Mouse (Mus musculus) myocyte (in vitro differentiated cells): ENCODE measurements around the gene Zfp988. TPM values are rescaled to one million over a fixed set of nuclear protein-coding genes. Genes with fewer than 3 reads are reported as not detected.
"Not testable (repeated sequence)": the region's sequence is repeated elsewhere in the genome, so short reads cannot be mapped to it uniquely, and the experiment has no call there.

Source experiments
- H3K27me3 ChIP-seq: one replicate; pipeline ENCODE4 v1.6.1; 2011; ENCODE audit not compliant: control insufficient read depth, insufficient read depth, insufficient read length
- H3K36me3 ChIP-seq: one replicate; pipeline ENCODE4 v1.6.1; 2011; ENCODE audit not compliant: control insufficient read depth, insufficient read depth
- H3K4me2 ChIP-seq: one replicate; pipeline ENCODE4 v1.6.1; 2011; ENCODE audit warnings: low read depth, control low read depth
- H3K4me3 ChIP-seq: one replicate; pipeline ENCODE4 v1.5.1; 2011; ENCODE audit warnings: mild to moderate bottlenecking, control low read depth, moderate library complexity
- H3K79me2 ChIP-seq: one replicate; pipeline ENCODE4 v1.6.1; 2011; ENCODE audit not compliant: control insufficient read depth, insufficient read depth
- H3ac ChIP-seq: one replicate; pipeline ENCODE4 v1.6.1; 2011; ENCODE audit not compliant: control insufficient read depth, insufficient read length
- polyA plus RNA-seq: library from polyadenylated mRNA; unstranded; fragments of >200 nt; fragmentation: generic; extraction: Trizol; gene quantifications from one replicate; pipeline ENCODE4 v1.2.1, GENCODE M21; 2012; ENCODE audit warnings: missing spikeins

Zfp988 gene
- polyA plus RNA-seq, 1 experiment, result 0.01 TPM

DNA sequence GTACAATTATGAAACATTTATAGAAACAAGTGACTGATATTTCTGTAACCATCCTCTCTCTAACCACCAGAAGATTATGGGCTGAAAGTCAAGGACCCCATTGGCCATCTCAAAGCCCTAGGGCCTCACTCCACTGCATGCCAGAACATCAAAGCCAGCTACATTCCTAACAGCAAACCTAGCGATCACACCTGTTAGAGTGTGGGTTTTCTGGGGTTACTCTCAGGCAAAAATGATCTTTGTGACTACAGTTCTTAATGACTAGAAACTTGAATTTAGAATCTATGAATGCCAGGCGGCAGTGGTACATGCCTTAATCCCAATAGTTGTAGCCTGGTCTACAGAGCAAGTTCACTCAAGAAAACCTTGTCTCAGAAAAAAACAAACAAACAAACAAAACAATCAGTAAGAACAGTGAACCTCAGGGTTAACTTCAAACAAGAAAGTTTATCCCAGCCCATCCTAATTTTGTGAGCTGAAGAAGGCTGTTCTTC, 39.6 kb downstream of the Zfp988 start:
- not testable (repeated sequence) for H3K36me3 ChIP-seq, H3ac ChIP-seq, H3K4me3 ChIP-seq, H3K4me2 ChIP-seq, H3K79me2 ChIP-seq, H3K27me3 ChIP-seq

DNA sequence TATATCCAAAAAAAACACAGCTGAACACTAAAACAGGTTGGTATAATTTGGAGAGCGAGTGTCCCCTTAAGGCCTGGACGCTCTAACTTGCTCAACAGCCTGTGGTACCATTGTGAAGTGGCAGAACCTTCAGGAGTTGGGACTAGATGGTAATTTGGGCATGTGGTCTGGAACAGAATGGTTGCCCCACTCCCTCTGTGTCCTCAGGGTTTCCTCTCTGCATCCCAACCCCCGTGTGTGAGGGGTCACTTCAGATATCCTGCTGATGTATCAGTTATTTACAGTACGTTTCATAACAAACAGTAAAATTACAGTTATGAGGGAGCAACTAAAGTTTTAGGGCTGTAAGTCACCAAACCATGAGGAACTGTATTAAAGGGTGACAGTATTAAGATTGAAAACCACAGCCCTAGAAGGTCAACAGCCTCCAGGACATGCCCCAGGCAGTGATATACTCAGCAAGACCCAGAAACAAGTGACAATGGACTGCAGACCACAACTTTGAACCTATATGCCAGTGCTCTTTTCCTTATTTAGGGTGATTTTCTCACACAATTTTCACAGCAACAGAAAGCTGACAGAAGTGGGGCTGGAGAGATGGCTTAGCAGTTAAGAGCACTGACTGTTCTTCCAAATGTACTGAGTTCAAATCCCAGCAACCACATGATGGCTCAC, 41.0 kb downstream of the Zfp988 start:
- H3K27me3 ChIP-seq, H3K4me3 ChIP-seq, H3K36me3 ChIP-seq, H3ac ChIP-seq, H3K79me2 ChIP-seq, H3K4me2 ChIP-seq: not testable (repeated sequence)

DNA sequence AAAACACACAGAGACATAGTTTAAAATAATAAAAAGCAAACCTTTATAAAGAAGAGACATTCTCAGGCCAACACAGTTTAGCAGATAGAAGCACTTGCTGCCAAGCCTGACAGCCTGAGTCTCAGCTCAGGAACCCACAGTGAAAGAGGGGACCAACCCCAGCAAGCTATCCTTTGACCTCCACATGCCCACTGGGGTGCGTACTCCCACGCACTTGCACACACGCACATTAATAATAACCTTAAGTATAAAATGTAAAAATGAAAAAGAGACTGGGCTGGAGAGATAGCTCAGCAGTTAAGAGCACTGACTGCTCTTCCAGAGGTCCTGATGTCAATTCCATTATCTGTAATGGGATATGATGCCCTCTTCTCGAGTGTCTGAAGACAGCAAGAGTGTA, 41.8 kb downstream of the Zfp988 start:
- H3ac ChIP-seq, H3K79me2 ChIP-seq, H3K4me3 ChIP-seq, H3K27me3 ChIP-seq, H3K4me2 ChIP-seq, H3K36me3 ChIP-seq: not testable (repeated sequence)

DNA sequence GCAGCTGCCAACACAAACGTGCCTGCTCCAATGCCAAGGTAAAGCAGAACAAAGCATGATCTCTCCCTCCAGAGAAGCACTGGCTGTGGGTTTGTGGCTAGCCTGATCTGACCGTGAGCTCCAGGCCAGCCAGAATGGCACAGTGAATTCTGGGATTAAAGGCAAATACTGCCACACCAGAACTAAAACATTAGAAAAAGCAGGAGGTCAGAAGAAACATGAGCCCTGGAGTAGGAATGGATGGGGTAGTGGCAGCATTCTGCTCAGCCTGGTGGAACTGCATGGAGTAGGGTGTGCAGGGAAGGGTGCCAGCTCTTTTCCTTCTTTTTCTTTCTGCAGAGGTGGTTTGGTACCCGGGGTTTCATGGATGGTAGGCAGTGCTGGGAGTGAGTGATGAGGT, 42.4 kb downstream of the Zfp988 start:
- H3K79me2 ChIP-seq, H3K27me3 ChIP-seq, H3ac ChIP-seq, H3K4me3 ChIP-seq, H3K4me2 ChIP-seq, H3K36me3 ChIP-seq: not testable (repeated sequence)

DNA sequence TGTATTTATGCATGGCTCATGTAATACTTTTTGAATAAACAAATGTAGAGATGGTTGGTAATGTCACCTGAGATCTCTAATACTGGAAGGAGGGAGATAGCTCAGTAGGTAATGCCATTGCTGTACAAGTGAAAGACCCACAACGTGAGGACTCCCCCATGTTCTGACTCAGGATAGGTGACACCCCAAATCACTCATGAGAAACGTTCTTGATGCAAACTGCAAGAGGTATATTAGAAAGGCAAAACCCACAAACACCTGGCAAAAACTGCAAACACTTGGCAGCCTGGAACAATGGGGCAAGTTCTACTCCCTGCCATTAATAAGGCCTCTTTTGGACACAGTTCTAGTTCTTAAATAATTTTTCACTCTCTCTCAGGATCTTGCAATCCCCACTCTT, 42.9 kb downstream of the Zfp988 start:
- not testable (repeated sequence) for H3K4me2 ChIP-seq, H3ac ChIP-seq, H3K36me3 ChIP-seq, H3K27me3 ChIP-seq, H3K79me2 ChIP-seq, H3K4me3 ChIP-seq

DNA sequence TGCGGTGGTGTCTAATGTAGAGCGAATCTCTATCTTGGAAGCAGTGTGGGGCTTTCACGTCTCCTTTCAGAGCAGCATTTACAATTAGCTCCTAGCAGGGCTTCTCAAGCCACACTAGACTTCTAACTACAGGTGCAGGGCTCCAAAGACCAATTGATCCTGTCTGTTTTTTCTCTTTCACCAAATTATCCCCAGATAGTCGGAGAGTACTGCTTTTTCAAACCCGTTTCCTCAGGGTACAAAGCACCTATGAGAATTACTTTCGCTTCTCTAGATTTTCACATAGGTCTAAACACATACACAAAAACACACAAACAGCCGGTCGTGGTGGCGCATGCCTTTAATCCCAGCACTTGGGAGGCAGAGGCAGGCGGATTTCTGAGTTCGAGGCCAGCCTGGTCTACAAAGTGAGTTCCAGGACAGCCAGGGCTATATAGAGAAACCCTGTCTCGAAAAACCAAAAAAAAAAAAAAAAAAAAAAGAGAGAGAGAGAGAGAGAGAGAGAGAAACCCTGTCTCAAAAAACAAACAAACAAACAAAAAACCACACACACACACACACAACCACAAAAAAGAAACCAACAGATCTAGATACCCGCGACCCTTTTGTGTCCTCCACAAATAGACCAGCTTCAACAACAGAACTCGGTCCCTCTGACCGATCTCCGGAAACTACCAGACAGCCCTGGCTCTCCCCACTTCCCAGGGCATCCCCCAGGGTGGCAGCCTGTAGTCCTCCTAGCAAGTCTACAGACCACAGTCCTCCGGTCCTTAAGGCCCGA, 43.6 kb downstream of the Zfp988 start:
- not testable (repeated sequence) for H3K27me3 ChIP-seq, H3ac ChIP-seq, H3K79me2 ChIP-seq, H3K4me3 ChIP-seq, H3K4me2 ChIP-seq, H3K36me3 ChIP-seq

DNA sequence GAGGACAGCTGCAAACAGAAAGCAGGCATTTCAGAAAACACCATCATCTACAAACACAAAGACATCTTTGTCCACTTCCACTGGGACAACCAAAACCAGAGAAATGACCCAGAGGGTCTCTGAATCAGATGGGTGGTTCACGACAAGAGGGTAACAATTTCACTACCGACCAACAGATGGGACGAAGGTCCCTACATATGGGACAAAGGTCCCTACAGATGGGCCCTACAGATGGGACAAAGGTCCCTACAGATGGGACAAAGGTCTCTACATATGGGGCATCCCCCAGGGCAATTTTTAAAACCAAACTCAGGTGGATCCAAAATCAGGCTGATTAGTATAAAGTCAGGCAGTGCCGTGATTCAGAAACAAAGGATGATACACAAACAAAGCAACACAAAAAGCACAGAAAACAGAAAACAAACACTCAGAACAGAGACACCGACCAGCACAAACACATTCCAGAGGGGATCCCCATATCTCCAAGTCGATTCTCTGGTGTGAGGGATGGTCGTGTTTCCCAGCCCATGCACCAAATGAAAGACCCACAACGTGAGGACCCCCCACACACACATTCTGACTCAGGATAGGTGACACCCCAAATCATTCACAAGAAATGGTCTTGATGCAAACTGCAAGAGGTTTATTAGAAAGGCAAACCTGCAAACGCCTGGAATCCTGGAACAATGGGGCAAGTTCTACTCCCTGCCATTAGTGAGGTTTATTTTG, 44.4 kb downstream of the Zfp988 start:
- not testable (repeated sequence) for H3K79me2 ChIP-seq, H3K27me3 ChIP-seq, H3ac ChIP-seq, H3K4me2 ChIP-seq, H3K4me3 ChIP-seq, H3K36me3 ChIP-seq

DNA sequence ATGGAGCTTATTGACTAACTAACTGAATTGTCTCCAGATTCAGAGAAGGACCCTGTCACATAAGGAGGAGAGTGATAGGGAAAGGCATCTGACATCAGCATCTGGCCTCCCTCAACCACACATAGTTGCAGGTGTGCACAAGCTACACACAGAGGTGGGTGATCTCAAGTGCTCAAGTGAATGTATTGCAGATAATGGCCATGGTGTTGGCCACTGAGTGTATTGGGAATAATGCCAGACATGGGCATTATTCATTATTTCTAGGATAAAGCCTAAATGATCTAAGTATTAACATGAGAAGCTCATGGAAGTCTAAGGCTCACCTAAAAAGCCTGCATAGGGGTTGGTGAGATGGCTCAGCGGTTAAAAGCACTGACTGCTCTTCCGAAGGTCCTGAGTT, 45.1 kb downstream of the Zfp988 start:
- H3K27me3 ChIP-seq, H3K36me3 ChIP-seq, H3ac ChIP-seq, H3K4me3 ChIP-seq, H3K79me2 ChIP-seq, H3K4me2 ChIP-seq: not testable (repeated sequence)

DNA sequence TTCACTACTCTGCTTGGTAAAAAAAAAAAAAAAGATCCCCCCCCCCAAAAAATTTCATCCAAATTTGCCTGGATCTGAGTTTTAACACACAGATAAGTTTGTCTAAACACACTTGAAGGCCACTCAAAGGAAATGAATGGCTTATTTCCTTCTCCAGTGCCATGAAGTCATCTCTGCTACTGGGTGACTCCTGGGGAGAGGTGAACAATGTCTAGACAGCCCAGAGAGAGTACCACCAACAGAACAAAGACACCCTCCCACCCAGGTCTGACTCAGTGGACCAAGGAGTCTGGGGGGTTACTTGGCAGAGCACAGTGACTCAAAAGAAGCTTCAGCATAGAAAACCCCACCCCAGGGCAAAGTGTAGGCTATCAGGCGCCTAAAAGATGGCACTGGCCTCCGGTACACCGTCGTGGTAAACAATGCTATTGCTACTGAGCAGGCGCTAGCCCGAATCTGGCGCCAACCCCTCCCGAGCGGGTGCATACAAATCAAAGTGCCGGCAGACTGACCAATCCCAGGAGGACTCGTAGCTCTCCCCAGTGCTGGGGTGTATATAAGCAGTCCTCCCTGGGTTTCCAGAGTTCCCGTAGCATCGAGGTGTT, 46.0 kb downstream of the Zfp988 start:
- not testable (repeated sequence) for H3K4me2 ChIP-seq, H3K4me3 ChIP-seq, H3K27me3 ChIP-seq, H3K36me3 ChIP-seq, H3K79me2 ChIP-seq, H3ac ChIP-seq

DNA sequence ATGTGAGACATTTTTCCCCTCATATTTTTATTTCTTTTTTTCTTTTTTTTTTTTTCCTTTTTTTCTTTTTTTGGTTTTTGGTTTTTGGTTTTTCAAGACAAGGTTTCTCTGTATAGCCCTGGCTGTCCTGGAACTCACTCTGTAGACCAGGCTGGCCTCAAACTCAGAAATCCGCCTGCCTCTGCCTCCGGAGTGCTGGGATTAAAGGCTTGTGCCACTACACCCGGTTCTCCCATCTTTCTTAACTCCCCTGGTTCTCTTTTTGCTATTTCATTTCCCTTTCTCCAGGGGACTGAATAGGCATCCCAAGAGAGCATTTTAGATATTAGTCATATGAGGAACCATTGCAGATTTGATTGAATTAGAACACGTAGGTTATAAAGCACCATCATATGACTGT, 48.2 kb downstream of the Zfp988 start:
- not testable (repeated sequence) for H3ac ChIP-seq, H3K27me3 ChIP-seq, H3K36me3 ChIP-seq, H3K4me3 ChIP-seq, H3K79me2 ChIP-seq, H3K4me2 ChIP-seq

DNA sequence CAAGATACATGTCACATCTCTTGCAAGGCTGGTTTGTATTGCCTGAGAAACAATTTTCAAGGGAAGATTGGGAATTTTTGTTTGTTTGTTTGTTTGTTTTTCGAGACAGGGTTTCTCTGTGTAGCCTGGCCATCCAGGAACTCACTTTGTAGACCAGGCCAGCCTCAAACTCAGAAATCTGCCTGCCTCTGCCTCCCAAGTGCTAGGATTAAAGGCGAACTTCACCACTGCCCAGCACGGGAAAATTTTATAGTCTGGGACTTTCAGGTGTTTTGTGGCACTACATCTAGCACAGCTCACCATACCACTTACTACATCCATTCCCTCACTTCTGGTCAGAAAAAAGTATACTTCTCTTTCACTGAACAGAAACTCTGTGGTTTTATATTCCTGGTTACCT, 50.6 kb downstream of the Zfp988 start:
- not testable (repeated sequence) for H3ac ChIP-seq, H3K4me3 ChIP-seq, H3K27me3 ChIP-seq, H3K4me2 ChIP-seq, H3K36me3 ChIP-seq, H3K79me2 ChIP-seq

DNA sequence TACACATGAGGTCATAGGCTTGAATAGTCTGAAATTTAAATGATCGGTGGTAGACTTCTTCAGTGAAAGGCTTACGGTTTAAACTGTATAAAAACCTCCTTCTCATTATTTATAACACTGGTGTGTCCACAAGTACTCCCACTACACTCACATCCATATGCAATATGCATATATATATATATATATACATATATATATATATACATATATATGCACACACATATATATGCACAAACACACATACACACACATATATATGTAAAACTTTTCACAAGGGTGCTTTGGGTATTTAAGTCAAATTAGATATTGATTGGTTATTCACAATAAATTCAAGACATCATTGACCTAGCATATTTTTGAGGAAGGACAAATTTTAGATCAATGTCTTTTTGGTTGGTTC, 51.7 kb downstream of the Zfp988 start:
- not testable (repeated sequence) for H3K36me3 ChIP-seq, H3K27me3 ChIP-seq, H3K4me3 ChIP-seq, H3K79me2 ChIP-seq, H3ac ChIP-seq, H3K4me2 ChIP-seq
